Mouse (Mus musculus) neural tube, embryonic 10.5 days (tissue): ENCODE measurements around the gene Serpinb3b.
"Not testable (repeated sequence)": the region's sequence is repeated elsewhere in the genome, so short reads cannot be mapped to it uniquely, and the experiment has no call there.

Experiments
- DNase-seq: peaks from one replicate; pipeline ENCODE4 v3.0.0-alpha.2; 2017; ENCODE audit warnings: low spot score; ENCODE audit errors: extremely low spot score

Serpinb3b gene

DNA sequence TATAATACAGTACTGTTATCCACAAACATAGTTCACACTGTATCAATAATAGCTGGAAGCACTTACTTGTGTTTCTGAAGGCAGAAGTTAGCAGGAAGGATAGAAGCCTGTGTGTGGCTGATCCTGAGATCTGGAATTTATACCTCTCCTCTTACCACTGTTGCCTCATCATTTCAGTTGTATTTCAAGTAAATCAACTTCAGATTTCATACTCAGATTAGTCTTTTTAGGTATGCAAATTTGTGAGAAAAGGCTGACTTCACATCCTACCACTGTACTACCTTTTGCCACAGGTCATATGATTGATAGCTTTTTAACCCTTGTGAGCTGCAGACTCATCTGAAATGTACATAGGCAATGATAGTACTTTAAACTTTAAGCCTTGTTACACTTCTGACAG, at the start of gene Serpinb3b, which contains the start of gene Serpinb3c:
TSS of gene Serpinb3b (minus strand) at position 101 of the 400 bp plus-strand sequence.
TSS of gene Serpinb3c (minus strand) at position 111 of the 400 bp plus-strand sequence.
- not testable (repeated sequence) for DNase-seq

GRCm38 (mm10) chr1:107243170-107243569, 35.0 kb downstream of the Serpinb3b start:
- DNase-seq = not testable (repeated sequence)

DNA sequence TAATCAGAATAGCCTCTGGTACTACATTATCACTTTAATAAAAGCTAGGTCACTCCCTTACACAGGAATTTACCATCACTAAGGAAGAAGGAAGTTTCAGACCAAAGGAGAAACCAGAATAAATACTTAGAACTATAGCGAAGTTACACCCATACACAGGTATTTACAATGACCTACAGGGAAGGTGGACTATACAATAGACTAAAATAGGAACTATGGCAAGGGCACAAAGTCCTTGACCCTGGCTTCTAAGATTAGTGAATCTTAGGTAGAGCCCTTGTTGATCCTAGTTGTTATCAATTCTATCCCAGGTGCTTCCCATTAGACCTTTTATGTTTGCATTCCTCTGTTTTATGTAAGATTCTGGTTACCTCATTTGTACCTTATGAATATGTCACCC, 60.9 kb downstream of the Serpinb3b start:
- DNase-seq = not testable (repeated sequence)

- not testable (repeated sequence) for DNase-seq
Observed at GRCm38 (mm10) chr1:107127453-107127852, 150.7 kb downstream of the Serpinb3b start.
